Mouse (Mus musculus) lung, postnatal 14 days (tissue): ENCODE results near the gene Klhdc9.

Experiments
- DNase-seq: peaks from one replicate; pipeline ENCODE4 v3.0.0; 2021

Gene Klhdc9

DNA sequence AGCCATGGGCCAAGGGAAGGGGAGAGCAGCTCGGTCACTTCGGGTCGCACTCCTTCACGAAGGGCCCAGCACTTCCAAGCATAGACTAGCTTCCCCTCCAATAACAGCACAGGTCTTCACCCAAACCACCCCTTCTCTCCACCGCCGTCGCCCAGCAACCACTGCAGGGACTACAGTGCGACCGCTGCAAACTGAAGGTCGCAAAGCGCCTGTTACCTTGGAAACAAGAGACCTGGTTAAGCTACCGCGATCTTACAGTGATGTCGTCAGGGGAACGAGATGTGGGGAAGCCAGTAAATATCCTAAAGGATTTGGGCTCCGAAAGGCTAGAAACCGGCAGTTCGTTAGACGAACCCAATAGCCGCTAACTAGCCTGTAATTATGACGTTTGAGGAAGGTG, at the start of gene Klhdc9:
TSS of gene Klhdc9 (minus strand) at position 143 of the 400 bp plus-strand sequence.
- DNase-seq: peak; percentile 75

DNA sequence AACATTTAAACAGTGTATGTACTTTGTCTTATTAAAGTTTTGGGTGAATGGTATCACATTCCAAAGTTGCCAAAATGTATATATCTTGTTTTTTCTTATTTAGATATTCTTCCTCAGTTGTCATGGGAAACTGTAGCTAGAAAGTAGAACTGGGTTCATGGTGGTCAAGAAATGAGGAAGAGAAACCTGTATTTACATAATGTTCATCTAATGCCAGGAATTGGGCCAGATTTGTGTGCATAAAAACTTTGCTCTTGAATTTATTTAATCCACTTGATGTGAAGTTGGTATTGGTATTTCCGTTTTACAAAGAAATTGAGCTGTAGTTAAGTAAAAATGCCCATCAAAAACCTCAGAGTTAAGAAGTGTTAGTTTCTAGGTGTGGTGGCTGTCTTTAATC, 49.6 kb upstream of the Klhdc9 start:
- DNase-seq: no peak

DNA sequence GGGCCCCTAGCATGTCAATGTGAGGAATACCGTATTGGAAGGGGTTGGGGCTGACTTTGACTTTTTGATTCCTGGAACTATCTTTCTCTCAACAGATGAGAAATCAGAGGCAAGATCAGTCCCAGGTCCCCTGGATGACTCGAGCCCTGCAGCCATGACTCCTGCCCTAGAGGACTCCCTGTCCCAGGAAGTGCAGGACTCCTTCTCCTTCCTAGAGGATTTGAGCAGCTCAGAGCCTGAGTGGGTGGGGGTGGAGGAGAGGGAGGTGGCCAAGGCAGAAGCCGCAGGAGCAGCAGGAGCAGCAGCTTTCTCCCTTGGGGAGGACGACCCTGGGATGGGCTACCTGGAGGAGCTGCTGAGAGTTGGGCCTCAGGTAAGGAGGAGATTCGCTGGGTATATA, 46.7 kb upstream of the Klhdc9 start:
- no peak for DNase-seq

DNA sequence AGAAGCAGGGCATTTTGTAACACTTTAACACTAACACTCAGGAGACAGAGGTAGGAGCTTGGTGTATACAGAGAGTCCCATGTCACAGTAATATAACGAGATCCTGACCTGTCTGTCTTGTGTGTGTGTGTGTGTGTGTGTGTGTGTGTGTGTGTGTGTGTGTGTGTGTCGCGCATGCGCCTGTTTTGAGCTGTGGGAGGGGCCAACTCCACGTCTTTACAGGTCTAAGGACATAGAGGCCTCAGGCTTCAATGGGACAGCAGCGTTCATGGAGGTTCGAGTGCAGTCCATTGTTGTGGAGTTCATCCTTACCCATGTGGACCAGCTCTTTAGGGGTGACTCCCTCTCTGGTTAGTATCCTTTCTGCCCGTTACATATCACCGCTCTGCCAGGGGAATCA, 42.4 kb upstream of the Klhdc9 start:
- no peak for DNase-seq

DNA sequence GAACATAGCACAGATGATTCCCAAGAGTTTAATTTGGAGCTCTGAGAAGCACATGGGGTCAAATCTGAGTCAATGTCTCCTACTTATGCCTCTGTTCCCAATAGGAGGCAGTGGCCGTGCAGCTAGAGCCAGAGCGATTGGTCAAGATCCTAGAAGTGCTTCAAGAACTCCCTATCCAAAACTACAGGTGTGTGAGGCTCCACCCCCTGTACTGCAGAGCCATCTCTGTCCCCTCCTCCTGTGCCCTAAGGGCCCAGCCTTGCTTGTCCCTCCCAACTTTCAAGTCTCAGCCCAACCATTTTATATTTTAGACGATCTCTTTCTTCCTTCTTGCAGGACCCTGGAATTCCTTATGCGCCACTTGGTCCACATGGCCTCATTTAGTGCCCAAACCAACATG, 41.2 kb upstream of the Klhdc9 start:
- DNase-seq: no peak

DNA sequence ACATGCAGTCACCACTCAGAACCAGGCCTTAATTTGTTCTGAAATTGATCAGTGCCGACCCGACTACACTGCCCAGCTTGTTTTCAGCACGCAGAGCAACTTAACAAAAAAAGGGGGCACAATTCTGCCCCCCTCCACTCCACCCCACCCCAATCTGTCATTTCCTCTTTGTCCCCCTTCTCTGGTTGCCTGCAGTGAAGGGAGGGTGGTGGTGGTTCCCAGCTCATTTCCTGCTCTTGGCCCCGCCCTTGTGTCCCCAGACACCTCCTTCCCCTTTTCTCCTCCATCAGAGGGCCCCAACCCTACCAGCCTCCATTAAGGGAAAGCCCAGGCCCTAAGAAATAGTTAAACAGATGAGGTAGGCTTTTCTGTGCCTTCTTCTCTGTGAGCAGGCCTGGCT, 29.5 kb upstream of the Klhdc9 start:
- DNase-seq: peak; percentile 49

DNA sequence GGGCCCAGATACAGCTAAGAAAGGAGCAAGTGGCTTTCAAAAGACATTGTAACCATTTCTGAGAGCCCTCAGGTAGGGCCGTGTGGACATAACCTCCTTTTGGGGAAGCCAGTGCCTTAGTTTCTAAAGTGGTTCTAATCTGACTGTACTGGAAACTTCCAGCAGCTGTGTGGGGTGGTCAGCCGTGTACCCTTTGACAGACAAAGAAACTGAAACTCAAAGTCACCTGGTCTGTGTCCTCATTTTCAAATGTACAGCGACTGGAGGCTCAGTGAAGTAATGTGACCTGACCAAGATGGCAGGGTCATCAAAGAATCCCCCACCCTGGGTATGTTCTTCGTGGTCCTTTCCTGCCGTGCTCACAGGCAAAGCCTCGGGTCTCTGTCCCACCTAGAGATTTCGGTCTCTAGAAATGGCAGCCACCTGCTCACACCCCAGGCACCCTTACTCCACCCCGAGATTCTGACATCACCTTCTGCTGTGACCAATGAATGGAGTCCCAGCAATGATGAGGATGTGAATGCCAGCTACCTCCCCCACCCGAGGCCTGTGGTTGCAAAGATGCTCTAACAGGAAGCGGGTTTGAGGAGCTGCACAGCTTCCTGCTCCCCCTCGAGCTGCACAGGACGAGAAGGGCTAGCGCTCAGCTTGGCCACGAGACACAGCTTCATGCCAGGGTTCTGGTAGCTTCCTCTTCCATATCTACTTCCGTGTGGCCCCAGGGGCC, 27.9 kb upstream of the Klhdc9 start, which contains the start of gene Arhgap30:
TSS of gene Arhgap30 (plus strand) at position 579 of the 727 bp plus-strand sequence.
- peak; percentile 51 for DNase-seq

DNA sequence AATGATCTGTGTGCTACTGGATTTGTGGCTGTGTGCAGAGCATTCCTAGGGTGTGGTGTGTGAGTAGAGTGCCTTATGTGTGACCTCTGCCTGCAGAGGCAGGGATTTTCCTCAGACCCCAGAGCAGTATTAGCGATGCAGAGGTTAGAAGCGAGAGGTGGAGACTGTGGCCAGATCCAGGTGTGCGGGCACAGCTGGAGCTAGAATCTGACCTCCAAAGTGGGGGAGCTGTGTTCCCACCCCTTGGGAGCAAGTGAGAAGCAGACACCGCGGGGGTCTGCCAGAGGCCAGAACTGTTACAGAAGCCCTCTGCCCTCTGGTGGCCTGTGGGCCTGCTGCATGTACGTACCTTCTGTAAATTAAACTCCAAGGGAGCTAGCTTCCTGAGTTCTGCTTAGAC, 26.5 kb upstream of the Klhdc9 start:
- DNase-seq: no peak

DNA sequence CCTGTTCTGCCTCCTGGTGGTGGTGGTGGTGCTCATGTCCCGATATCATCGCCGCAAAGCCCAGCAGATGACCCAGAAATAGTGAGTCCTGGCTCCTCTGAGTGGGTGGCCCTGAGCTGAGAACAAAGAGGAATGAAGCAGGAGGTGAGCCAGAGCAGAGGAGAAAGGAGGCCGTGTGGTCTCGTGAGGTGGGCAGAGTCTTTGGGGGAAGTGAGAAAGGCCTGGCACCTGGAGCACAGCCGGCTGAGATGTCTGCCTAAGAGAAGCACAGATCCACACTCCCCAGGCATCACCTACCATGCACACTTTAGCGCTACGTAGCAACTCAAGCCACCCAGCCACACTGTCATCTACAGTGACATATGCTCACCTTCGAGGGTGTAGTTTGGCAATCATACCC, 24.6 kb upstream of the Klhdc9 start:
- no peak for DNase-seq

DNA sequence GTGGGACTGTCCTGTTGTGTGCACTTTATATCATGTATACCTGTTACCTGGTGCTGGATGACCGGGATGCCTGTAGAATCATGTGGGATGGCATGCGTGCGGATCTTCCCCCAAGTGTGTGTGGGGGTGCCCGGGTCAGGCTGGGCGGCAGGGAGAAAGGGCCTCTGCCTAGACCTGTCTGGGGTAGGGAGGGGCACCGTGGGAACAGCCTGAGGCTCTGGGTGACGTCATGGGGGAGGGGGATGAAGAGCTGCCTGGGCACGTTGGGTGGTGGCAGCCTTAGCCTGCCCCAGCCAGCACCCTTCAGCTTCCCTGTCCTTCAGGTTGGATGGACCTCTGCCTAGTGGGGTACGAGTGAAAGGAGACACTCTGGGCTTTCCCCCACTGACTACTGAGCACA, 23.8 kb upstream of the Klhdc9 start:
- no peak for DNase-seq

DNA sequence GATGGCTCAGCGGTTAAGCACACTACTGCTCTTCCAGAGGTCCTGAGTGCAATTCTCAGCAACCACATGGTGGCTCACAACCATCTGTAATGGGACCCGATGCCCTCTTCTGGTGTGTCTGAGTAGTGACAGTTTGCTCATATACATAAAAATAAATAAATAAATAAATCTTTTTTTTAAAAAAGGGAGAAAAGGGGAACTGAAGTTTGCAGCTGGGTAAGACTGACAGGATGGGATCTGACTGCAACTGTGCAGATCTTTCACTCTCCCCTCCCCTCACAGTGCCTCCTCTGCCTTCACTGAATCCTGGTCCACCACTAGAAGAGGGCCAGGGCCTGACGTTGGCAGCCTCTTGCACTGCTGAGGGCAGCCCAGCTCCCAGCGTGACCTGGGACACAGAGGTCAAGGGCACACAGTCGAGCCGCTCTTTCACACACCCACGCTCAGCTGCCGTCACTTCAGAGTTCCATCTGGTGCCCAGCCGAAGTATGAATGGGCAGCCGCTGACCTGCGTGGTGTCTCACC, 21.6 kb upstream of the Klhdc9 start:
- no peak for DNase-seq

DNA sequence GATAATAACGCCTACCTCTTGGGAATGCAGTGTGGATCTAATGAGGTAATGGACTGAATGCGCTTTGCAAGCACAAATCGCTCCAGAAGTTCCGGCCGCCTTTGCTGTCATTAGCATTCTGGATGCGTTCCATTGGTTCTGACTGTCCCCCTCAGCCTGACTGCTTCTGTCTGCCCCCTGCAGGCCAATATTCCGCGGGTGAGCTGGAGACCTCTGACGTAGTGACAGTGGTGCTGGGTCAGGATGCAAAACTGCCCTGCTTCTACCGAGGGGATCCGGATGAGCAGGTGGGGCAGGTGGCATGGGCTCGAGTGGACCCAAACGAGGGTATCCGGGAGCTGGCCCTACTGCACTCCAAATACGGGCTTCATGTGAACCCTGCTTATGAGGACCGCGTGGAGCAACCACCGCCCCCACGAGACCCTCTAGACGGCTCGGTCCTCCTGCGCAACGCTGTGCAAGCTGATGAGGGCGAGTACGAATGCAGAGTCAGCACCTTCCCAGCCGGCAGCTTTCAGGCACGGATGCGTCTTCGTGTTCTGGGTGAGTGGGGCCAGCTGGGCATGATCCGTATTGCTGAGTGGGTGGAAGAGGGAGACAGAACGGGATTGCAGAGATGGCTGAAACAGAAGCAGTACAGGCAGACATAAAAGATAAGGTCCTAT, 19.5 kb upstream of the Klhdc9 start:
- DNase-seq: peak; percentile 87

DNA sequence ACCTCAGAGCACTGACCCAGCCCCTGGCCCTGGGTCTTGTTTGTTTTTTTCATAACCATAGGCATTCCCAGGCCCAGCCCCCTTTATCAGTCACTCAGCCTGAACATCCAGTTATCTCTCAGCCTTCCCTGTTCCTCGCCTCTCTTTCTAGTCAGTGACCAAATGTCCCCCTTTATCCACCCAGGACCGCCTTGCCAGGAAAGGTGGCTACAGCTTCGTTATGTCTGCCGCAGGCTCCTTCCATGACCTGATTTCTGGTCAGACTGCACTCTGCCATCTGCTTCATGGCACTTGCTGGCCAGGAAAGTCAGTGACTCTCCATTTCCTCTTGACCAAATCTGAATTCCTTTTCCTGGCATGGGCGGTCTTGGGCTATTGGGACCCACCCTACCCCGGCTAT, 17.7 kb upstream of the Klhdc9 start:
- no peak for DNase-seq

DNA sequence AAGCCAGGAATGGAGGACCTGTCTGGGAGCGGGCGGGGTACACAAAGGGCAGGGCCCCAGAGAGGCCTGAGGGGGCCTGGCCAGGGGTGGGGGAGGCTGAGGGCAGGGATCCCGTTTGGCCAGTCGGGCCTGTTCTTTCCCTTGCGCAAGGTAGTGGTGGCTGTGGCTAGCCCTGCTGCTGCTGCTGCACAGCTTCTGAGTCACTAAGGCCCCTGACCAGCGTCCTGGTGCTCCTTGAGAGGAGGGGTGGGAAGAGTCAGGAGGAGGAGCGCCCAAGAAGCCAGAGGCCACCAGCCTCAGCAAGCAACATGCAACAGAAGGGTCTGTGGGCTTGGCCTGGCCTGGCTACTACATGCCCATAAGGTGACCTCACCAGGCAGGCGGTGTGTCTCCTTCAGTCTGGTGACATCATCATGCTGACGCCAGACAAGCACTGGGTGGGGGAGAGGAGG, 15.1 kb upstream of the Klhdc9 start:
- peak; percentile 76 for DNase-seq

DNA sequence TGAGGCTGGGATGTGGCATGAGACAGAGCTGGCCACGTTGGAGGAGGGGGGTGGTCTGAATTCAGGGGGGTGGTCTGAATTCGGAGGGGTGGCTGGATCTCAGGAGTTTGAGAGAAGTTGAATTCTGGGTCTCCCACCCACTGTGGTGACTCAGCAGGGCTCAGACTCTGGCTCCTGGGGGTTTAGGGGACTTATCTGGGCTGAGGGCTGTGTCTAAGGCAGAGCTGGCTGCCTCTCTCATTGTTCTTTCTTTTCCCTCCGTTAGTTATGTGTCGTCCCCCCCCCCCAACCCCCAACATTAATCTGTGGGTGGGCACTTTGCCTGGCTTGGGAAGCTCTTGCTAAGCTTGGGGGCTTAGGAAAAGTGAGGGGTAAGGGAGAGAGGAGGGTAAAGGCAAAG, 13.3 kb upstream of the Klhdc9 start:
- no peak for DNase-seq

DNA sequence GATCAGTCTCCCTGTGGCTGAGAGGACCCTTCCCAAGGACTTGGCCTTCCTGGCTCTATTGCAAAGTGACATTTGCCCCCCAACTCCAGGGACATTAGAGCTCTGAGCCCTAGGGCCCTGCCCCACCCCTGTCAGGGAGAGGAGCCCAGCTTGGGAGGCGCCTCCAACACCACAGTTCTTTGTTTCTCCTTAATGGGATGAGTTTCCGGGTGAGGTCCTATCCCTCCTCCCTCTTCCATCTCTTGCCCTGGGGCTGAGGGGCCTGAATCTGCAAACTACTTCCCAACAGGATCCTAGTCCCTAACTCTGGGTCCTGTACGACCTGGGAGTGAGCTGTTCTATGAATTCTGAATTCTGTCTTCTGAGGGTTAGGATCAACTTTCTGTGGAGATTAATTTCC, 12.3 kb upstream of the Klhdc9 start:
- no peak for DNase-seq

DNA sequence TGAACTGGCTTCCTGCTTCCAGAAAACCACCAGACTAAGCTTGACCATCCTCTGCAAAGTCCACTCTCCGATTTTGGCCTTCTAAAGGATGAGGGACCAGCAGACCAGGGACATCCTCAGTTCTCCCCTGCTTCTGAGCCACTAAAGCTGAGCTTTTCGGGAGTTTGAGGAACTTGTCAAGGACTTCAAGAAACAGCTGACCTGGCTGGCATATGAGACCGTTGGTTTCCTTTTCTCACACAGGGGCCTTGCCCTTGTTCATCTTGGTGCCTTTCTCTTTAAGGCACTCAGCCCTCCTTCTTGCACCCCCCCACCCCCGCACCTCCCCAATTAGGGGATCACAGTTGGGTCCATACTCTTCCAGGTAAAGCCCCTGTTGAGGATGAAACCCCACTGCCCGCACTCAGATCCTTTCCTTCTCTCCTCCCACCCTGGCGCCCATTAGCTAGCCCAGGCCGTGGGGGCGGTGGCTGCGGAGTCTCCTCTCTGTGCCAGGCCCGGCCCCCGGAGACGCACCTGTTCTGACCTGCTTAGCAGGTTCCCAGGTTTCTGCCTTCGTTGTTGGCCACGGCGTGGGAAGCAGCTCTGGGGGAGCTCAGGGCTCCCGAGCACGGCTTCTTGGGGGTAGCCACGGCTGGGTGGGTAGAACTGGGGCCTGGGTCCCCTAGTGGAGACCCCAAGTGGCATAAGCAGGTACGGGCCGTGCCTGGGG, 9.4 kb upstream of the Klhdc9 start, which contains the start of gene Nectin4:
TSS of gene Nectin4 (plus strand) at position 255 of the 712 bp plus-strand sequence.
- DNase-seq: peak; percentile 64

DNA sequence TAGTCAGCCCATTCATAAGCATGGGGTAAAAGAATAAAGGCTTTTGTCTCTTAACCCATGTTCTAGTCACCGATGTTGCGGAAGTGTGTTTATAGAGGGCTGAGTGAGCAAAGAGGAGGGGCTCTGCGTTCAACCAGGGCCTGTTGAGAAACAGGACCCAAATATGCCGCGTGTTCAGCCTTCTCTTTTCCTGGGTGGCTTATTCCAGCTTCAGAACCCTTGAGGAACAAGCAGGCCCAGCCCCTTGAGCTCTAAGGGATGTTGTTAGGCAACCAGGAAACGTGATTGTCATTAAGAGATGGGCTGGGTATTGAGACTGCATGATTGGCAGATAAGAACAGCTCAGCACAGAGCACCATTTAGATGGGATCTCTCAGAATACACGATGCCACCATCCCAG, 5.3 kb upstream of the Klhdc9 start:
- DNase-seq: no peak

DNA sequence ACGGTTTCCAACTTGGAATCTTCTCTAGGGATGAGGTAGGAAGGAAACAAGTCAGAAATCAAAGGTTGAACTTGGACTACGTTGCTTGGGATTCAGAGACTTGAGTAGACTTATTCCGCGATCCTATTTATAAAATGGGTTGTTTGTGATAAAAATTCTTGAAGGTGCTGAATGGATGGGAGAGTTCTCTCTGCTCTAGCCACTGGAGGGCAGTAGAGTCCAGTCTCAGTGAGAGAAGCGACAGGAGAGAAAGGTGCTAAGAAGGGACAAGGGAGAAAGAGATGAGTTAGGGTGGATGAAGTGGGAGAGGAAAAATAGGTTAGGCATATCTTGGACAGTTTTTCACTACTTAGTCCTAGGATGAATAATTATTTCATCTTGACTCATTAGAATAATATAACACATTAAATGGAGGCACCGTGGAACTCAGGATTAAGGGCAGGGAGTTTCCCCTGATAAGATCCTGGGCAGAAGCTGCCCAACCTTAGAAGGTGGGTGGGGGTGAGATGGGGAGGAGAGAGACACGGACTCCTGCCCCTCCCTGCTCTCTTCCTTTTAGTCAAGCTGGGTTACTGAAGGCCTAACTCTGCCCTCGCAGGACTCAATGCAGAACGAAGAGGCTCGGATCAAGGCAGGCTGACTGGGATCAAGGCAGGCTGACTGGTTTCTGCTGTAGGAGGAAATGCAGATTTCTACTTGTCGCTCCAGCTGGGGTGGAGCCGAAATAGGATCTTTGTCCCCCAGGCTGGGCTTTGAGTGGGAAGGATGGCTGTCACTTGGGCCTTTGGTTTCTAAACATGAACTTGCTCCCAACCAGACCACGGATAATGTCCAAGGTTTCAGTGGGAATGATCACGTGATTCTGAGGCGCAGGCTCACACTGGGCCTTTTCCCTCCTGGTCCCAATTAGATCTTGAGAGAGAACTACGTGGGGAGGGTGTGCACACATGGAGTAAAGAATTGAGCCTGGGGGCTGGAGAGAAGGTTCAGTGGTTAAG, 807 bp upstream of the Klhdc9 start:
- DNase-seq: peak; percentile 80

DNA sequence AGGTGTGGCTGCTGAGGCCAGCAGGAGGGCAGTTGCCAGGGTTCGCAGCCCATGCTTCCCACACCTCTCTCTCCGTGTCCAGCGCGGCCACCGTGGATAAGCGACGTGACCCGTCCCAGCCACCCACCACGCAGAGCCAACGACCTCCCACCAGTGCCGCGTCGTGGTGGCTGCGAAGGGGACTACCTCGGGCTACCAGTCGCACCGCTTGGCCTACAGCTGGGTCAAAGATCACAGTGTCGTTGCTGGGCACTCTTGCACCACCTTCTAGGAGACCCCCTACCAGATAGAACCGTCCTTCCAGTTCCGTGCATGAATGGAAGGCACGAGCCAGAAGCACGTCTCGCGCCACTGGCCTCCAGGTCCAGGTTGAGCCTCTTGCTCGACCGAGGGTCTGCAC, 345 bp downstream of the Klhdc9 start:
- no peak for DNase-seq

DNA sequence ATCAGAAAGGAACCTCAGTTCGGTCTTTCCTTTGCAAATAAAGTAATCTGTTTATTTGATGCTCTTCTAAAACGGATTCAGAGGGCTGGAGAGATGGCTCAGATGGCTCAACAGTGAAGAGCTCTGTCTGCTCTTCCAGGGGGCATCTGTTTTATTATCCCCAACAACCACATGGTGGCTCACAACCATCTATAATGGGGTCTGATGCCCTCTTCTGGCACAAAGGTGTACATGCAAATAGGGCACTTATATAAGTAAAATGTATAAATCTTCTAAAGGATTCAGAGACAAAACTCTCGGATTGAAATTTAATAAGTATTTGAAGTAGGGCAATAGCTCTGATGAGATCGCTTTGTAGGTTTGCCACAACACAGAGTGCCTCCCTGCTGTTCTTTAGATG, 2.2 kb downstream of the Klhdc9 start:
- DNase-seq: peak; percentile 33

DNA sequence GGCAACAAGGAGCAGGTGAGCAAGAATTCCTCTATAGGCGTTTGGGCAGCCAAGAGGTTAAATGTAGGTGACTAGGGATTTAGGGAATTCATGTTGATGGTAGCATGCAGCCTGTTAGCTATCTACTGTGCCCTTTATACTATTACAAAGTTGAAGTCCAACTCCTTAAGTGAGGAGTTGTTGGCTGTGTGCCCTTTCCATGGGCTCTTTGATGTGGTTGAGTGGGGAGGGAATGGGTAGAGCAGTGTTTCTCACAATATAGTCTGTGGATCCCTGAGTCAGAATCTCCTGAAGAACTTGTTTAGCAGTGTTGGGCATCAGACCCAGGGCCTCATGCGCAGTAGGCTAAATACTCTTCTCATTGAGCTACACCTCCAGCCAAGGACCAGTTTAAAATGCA, 3.8 kb downstream of the Klhdc9 start:
- no peak for DNase-seq
